Mouse (Mus musculus) kidney, adult 9 months (tissue): ENCODE results near the gene Gm49325.

Experiments used
- DNase-seq: peaks from one replicate; pipeline ENCODE4 v3.0.0; 2022

Gene Gm49325

DNA sequence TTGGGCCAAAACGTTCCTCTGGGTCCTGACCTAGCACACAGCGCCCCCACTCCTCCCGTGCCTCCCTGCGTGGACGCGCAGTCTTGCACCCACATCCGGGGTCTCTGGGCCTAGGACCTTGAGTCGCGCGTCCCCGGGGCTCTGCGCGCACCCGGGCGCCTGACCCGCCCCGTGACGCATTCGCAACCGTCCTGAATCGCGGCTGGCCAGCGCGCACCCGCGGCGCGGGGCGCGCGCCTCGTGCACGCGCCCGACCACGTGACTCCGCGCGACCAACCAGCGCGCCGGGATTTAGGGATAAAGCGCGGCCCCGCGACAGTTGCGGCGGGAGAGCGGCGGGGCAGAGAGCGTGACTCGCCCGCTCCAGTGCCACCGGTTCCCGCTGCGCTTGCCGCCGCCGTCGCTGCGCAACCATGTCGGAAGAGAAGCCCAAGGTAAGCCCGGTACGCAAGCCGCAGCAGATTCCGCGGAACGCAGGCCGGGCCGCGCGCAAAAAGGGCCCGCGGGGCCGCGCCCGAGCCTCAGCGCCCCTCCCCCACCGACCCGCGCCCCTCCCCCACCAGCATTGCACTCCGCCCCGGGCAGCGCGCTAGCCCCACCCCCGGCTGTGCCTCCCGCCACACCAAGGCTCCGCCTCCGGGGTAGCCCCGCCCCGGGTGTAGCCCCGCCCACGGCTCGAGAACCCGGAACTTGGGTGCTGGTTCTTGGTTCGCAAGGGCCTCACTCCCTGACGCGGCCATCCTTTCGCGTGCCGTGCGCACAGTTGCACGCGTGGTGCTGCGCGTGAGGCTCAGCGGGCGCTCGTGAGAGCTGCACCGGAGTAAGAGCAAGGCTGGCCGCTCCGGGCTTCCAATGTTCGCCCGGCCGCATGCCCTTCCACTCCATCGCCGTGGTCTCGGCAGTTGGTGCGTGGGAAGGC, at the start of gene Gm49325, which contains the start of gene Sumo3:
Gm49325 (plus strand) TSS at position 290 of the 919 bp plus-strand sequence.
Sumo3 (plus strand) TSS at position 190 of the 919 bp plus-strand sequence.
- peak; percentile 98 for DNase-seq

DNA sequence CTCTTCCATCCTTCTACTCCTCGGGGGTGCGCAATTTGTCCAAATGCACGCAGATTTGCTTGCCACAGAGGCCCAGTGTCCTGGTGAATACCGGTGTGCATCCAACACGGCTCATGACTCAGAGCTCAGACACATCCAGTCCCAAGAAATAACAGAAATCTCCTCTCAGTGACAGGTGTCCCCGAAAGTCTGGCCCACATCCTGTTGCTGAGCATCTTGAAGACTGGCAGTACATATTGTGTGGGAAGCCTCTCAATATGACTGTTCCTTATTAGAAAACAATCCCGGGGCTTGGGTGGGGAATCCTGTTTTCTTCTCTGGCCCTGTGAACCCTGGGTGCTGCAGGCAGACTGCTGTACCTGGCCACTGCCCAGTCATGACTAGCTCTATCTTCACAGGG, 49.4 kb upstream of the Gm49325 start:
- DNase-seq = no peak

DNA sequence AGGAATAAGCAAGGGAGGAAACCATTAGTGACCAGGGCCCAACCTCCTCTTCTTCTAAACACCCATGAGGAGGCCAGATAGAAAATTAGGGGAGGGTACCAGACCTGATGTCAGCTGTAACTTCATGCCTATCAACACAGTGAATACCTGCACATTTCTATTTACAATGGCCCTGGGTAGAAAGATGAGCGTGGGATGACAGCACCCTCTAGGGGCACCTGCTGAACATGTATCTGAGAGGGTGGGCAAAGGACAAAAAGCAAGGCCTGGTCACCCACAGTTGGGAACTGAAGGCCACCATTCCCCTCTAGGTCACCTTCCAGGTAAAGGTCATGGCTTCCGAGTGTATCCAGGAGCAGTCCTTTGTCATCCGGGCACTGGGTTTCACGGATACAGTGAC, 48.4 kb upstream of the Gm49325 start:
- DNase-seq = peak; percentile 55

DNA sequence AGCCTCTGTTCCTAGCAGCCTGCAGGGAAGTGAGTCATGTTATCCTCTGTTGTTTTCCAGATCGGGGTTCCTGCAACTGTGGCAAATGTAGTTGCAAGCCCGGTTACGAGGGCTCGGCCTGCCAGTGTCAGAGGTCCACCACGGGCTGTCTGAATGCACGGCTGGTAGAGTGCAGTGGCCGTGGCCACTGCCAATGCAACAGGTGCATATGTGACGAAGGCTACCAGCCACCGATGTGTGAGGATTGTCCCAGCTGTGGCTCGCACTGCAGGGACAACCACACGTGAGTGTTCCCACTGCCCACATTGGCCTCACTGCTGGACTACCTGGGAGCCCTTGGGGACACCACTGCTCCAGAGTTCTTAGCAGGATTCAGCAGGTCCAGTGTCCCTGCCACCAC, 45.9 kb upstream of the Gm49325 start:
- no peak for DNase-seq

DNA sequence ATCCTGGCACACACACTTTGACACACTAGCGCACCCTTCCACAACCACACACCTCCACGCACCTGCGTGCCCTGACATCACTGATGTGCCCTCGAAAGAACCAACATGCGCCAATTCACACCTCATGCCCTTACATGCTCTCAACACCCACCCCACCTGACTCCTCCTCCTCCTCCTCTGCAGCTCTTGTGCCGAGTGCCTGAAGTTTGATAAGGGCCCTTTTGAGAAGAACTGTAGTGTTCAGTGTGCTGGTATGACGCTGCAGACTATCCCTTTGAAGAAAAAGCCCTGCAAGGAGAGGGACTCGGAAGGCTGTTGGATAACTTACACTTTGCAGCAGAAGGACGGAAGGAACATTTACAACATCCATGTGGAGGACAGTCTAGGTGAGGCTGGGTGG, 45.2 kb upstream of the Gm49325 start:
- no peak for DNase-seq

DNA sequence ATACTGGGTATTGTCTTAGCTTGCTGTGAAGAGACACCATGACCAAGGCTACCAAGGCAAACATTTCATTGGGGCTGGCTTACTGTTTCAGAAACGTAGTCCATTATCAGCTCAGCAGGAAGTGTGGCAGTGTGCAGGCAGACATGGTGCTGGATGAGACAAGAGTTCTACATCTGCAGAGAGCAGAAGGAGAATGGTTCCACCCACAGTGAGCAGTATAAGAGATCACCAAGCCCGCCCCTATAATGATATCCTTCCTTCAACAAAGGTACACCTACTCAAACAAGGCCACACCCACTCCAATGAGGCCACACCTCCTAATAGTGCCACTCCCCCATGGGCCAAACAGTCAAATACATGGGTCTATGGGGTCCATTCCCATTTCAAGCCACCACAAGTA, 44.5 kb upstream of the Gm49325 start:
- DNase-seq = no peak

DNA sequence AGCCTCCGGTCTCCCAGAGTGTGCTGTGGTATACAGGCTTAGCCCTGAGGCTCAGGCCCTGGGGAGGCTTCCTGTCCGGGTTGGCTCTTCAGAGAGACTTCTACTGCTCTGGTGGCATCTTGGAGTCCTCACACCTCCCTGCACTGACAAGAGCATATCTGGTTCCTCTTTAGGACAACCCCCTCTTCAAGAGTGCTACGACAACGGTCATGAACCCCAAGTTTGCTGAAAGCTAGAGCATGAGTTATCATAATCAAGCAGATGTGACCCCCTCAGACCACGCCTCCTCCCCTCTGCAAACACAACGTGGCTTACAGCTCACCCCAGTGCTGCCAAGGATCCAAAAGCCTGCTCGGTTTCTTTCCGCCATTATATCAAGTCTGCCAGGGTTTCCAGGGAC, 41.0 kb upstream of the Gm49325 start:
- DNase-seq = no peak

DNA sequence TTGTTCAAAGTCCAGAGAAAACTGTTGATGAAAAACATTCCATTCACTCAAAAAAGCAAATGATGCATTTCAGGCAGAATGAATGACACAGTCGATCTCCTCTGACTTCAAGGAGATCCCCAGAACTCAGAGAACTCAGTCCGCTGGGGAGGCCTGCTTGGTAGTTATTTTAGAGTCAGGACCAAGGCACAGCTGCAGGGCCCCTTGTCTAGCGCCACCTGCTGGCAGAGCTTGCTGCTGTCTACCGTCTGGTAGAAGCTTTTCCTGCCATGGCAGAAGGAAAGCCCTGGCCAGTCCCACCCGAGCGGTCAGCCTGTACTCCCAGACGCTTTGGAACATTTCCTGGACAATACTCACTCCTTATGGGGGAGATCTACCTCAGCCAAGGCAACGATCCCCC, 39.3 kb upstream of the Gm49325 start:
- DNase-seq = peak; percentile 93

DNA sequence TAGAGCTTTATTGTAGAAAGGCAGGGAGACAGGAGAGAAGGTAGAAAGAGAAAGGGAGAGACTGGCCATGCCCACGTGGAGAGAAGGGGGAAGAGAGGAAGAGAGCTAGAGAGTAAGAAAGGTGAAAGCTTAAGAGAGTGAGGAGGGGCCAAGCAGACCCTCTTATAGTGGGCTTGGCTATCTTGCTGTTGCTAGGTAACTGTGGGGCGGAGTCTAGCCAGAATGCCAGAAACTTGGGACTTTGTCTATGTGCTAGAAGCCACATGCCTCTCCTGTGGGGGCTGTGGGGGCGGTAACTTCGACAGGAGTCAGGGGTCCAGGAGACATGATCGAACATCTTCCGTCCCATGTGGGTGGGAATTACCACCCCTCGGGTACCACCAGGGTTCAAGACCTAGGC, 36.5 kb upstream of the Gm49325 start:
- DNase-seq = no peak

DNA sequence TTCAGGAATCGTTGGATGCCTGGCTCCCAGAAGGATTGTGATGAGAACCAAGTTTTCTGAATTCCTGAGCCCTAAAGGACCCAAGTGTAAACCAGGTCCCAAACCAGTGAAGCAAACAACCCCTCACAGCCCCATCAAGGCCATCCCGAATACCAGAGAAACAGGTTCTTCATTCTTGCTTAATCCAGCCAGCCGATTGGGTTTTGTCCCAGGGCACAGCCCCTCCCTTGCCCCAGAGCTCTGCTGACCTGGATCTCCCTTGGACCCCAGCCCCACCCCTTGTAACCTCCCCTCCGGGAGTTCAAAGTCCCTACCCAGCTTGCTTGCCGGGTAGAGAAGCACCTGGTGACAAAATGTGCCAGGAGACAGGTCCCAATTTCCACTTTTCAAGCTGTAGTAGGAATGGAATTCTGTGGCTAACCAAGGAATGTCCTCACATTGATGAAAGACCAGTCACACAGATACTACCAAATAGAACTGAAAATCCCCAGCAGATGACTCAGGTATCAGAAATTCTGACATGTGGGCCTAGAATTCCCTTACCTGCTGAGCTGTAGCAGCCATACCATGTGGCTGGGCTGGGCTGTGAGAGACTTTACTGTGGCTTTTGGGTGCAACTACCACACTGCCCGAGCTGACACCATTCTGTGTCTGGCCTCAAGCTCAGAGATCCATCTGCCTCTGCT, 35.9 kb upstream of the Gm49325 start:
- DNase-seq = peak; percentile 74

DNA sequence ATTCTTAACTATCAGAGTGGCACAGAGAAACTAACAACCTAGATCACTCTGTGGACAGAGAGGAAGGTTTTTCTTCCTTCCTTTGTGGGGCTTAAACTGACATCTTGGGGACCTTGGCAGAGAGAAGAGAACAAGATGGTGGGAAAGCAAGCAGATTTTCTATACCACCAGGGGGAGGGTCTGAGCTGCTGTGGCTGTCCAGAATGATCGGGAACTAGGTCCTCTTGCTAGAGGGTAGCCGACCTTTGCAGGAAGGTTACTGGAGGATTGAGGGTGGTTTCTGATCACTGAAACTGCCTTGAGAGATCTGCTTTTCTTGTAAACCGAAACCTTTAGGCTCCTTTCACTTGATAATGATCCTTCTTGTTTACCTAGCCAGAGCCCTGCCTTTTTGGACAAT, 33.8 kb upstream of the Gm49325 start:
- DNase-seq = no peak

DNA sequence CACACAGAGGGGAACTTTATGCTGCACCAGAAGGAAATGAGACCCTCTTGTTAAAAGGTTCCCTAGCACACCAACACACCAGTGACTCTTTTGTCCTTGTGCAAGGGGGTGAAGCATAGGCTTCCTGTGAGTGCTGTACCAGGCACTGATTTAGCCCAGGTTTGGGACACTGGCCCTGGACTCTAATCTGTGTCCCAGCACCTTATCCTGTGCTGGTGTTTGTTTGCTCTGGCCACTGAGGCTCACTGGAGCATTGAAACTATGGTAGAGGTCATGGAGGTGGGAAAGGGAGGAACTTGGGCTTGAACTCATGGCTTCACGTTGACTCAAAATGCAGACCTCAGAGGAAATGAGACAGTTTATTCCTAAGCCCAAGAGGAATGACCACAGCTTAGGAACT, 32.8 kb upstream of the Gm49325 start:
- no peak for DNase-seq

DNA sequence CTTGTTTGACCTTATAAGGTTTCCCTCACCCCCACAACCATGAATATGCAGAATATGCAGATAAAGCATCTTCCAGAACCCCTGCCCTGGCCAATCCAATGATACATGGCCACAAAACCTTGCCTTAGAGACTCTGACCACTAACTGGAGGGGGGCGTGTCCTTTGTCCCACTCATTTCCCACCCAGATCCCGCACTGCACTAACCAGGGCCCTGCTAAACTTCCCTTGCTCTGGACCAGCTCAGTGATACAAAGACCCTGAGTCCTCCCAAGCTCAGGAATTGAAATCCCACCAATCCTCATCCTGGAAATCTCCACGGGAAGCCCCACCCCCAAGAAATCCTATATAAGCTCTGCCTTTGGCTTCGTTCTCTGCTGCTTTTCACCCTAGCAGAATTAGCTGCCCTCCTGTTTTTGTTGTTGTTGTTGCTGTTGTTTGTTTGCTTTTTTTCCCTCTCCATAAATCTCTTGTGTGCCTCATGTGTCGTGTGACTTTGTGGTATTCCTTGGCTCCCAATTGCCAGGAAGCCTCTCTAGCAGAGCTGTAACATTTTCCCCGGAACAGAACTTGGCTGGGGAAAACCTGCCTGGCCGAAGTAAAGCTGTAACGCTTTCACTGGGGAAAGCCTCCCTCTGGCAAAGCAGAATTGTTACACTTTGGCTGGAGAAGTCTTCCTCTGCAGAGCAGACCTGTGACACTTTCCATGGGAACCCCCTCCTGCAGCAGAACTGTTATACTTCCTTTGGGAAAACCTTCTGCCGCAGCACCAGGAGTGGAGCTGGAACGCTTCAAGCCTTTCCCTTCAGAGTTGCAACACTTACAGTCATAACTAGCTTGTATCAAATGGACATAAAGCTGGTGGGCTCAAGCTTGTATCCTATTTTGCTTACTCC, 25.7 kb upstream of the Gm49325 start:
- DNase-seq = no peak

DNA sequence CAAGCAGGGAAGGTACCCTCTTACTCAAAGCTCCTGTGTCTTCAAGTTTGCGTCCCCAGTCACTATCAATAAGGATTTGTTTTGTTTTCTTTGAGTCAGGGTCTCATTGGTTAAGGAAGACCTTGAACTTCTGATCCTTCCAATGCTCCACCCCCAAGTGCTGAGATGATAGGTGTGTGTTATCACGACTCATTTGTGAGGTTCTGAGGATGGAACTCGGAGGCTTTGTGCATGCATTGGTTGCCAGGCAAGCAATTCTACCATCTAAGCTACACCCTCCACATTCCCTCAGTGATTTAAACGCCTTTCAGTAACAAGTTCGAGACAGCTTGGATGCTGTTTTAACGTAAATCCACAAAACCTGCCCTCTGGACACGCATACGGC, 25.0 kb upstream of the Gm49325 start:
- no peak for DNase-seq

DNA sequence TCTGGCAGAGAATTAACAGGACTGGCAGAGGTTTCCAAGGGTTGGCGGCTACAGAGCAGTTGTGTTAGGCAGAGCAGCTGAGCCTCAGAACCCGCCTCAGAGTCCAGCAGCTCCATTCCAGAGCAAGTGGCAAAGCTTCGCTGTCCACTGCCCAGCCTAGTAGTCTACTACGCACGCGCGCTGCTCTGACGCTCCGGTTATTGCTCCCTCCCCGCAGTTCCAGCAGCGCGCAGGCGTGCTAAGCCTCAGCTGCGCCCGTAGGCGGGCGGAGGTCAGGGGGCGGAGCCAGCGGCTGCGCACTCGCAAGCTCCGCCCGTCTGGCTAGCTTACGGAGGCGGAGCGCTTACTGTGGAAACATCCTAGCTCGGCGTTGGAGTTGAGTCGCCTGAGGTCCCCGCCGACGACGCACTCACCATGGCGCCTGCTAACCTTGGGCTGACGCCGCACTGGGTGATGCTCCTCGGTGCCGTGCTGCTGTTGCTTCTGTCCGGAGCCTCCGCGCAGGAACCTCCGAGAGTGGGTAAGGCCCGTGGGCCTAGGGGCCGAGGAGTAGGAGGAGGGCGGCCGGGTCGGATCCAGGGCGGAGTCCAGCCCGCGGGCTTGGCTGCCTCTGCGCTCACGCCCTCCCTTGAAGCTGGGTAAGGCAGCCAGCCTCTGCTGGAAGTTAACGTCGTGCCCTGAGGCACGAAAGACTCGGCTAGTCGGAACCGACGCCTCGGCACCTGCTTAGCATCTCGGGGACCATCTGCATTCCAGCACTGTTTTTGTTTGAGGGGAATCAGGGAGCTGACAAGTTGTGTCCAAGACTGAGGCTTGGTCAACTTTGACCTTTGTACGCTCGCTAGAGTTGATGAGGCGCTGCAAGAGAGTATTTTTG, 24.4 kb upstream of the Gm49325 start, which contains the start of gene Pttg1ip:
Pttg1ip (plus strand) TSS at position 313 of the 877 bp plus-strand sequence.
- DNase-seq = peak; percentile 97

DNA sequence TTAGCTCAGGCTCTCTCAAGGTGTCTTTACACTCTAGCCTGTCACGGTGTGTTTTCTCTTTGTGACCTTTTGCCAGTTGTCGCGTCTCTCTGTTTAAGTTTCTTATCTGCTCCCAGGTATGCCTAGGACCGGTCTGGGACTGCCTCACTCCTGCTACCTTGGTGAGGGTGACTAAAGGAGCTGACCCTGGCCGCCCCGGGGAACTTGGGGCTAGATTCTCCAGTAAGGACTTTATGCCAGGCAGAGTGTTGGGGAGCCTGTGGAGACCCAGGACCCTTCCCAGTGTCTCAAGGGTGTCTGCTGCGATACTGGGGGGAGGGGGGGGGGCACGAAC, 23.7 kb upstream of the Gm49325 start:
- no peak for DNase-seq

DNA sequence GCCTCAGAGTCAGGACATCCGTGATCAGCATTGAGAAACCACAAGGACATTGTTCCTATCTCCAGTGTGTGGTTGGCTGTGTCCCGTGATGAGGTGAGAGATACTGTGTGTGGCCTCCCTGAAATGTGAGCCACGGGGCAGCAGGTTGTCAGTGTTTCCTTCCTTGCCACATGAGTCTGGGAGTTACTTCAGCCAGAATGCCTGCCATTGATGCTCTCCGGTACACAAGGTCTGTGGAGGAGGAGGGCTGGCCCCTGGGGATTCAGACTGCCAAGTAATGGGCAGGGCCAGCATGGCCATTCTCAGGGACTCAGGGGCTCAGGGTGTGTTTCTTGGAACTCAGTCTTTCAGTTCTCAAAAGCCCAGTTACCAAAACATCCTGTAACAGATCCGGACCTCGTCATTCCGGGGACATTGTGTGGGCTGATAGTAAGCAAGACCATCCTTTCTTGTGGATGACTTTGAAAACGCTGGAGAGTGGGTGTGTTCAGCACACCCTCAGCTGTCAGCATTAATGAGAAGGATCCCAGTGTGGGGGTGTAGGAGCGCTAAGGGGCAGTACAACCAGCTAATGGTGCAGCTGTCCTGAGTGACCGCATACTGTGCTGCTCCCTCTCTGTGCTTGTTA, 22.1 kb upstream of the Gm49325 start:
- DNase-seq = peak; percentile 51

DNA sequence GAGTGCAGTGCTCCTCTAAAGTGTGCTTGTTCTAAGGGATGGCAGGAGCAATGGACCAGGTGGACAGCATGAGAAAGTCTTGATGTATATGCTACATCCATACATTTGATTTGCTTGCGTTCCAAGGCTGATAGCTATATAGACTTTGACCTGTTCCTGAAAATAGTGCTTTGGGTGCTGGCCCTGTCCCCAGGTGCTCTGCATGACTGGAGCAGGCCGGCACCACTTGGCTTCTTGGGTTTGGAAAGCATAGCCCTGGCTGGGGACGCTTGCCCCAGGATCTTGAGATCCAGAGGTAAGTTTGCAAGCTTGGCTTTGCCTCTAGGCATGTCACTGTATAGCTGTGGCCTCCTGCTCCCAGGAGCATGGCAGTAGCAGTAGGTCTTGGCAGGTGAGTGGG, 19.4 kb upstream of the Gm49325 start:
- peak; percentile 52 for DNase-seq

DNA sequence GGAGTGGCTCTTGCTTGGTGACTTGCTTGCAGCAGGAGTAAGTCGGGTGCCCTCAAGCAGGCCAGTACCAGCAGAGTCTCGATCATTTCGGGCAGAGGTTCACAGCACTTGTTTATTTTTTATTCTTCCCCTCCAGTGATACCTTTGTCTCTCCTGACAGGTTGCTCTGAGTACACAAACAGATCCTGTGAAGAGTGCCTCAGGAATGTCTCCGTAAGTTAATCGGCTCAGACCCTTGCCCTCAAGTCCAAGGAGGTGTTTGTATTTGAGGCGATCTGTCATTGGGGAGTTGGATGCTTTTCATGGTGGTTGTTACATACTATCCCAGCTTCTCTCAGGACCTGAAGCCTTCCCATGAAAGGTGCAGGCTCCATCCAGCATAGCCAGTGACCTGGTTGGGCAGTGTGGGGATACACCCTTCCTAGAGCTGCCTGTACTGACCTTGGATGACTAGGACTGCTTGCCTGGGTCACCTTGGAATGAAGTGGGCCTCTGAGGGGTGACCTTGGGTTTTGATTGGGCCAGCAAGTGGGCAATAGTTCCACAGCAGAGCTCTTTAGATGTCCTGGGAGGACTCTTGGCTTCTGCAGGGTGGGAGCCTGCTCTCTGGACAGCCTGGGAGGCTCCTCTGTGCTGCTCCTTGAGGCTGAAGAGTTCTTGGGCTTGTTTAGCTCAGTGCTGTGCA, 18.8 kb upstream of the Gm49325 start:
- peak; percentile 74 for DNase-seq

DNA sequence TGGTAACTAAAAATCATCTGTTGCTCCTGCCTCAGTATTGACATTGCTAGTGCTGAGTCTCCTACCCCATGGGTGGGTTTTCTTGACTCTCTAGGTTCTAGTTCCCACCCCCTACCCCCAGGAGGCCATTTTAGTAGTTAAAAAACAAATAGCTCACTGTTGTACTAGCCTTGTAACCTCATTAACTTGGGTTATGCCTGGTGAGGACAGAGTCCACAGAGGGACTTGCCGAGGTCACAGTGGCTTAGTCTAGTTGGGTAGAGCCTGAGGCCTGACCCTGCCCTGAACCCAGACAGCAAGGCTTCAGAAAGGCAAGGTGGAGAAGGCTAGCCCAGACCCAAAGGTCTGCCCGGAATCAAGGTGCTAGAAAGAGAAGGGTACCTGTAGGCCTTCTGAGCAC, 18.0 kb upstream of the Gm49325 start:
- DNase-seq = peak; percentile 84

DNA sequence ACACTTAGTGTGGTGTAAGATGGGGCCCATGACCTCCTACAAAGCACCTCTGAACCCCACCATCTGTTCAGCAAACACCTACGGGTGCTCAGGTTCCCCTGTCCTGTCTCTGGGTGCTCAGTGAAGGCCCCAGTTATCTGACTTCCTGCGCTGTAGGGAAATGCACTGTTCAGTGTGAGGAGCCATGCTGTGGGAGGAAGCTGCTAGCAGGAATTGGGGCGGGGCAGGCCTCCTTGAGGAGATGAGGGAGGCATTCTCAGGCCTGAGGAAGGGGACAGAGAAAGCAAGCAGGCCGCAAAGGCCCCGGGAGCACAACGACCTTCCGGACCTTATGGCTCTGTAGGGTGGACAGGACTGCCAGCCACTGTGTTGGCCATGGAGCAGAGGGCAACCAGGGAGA, 16.9 kb upstream of the Gm49325 start:
- DNase-seq = no peak
